Mouse (Mus musculus) thymus, adult 2 months (tissue): ENCODE data around the gene Slc22a1.

ENCODE experiments used
- CTCF ChIP-seq: fragments of 200-500 bp; IDR thresholded peaks from 2 replicates; pipeline ENCODE4 v1.5.1; 2012; ENCODE audit warnings: mild to moderate bottlenecking, control low read depth, low read length, moderate library complexity, borderline replicate concordance; ENCODE audit not compliant: control insufficient read depth, poor library complexity, insufficient read depth; ENCODE audit errors: extremely low read depth
- POLR2A ChIP-seq: fragments of 200-500 bp; IDR thresholded peaks from 2 replicates; pipeline ENCODE4 v1.6.1; 2012; ENCODE audit warnings: mild to moderate bottlenecking, low read length, control low read depth, moderate library complexity; ENCODE audit not compliant: control insufficient read depth, poor library complexity, insufficient read depth; ENCODE audit errors: extremely low read depth

- no peak for TF ChIP-seq POLR2A
- TF ChIP-seq CTCF = no peak
Observed at GRCm38 (mm10) chr17:12714080-12714561, 38.5 kb upstream of the Slc22a1 start.
